Mouse (Mus musculus) liver, embryonic 14.5 days (tissue): ENCODE results near the gene BC037034. TPM values are rescaled to one million over a fixed set of nuclear protein-coding genes. Genes with fewer than 3 reads are reported as not detected.
A peak's percentile ranks its signal among the peaks of the same experiment; 100 is the strongest.

Source experiments
- ATAC-seq: fragments of 200-750 bp; cut with Nextera tagmentation; 2 replicates; pipeline ENCODE4 v1.8.0; 2017; ENCODE audit warnings: moderate number of reproducible peaks, mild to moderate bottlenecking, moderate library complexity; ENCODE audit not compliant: insufficient read depth
- DNase-seq, 3 experiments: peaks; one replicate each; pipeline ENCODE4 v3.0.0-alpha.2; 2012 to 2013; ENCODE audit warnings: low read depth in 3 of 3, low spot score in 3 of 3
- H3K27ac ChIP-seq: fragments of 300-500 bp; sonication (generic); 2 replicates; pipeline ENCODE4 v1.5.1; 2014; ENCODE audit warnings: moderate library complexity, mild to moderate bottlenecking, control low read depth, inconsistent platforms
- H3K27me3 ChIP-seq: fragments of 300-500 bp; sonication (generic); 2 replicates; pipeline ENCODE4 v1.6.1; 2014; ENCODE audit warnings: mild to moderate bottlenecking, low read length, moderate library complexity; ENCODE audit not compliant: control insufficient read depth, insufficient read depth
- H3K36me3 ChIP-seq: fragments of 300-500 bp; sonication (generic); replicated peaks from 2 replicates; pipeline ENCODE4 v1.6.1; 2014; ENCODE audit warnings: low read depth; ENCODE audit not compliant: control insufficient read depth, insufficient read depth
- H3K4me1 ChIP-seq, 2 experiments: fragments of 200-500 bp in 1 of 2; fragments of 300-500 bp in 1 of 2; sonication (generic) in 1 of 2; replicated peaks; 2 replicates each; pipeline ENCODE4 v1.6.1; 2012 to 2014; ENCODE audit warnings: antibody characterized with exemption in 1 of 2, inconsistent platforms in 1 of 2, low read length in 1 of 2; ENCODE audit not compliant: control insufficient read depth in 2 of 2, insufficient read depth in 2 of 2
- H3K4me2 ChIP-seq: fragments of 300-500 bp; sonication (generic); 2 replicates; pipeline ENCODE4 v1.6.1; 2014; ENCODE audit warnings: low read depth, mild to moderate bottlenecking, control low read depth, moderate library complexity
- H3K4me3 ChIP-seq, 2 experiments: fragments of 200-500 bp in 1 of 2; fragments of 300-500 bp in 1 of 2; sonication (generic) in 1 of 2; 2 replicates each; pipeline ENCODE4 v1.5.1; 2012 to 2014; ENCODE audit warnings: low read depth in 2 of 2, low read length in 2 of 2, mild to moderate bottlenecking in 2 of 2, control low read depth in 1 of 2, inconsistent platforms in 1 of 2, moderate library complexity in 1 of 2; ENCODE audit not compliant: insufficient read depth in 1 of 2
- H3K9ac ChIP-seq: fragments of 300-500 bp; sonication (generic); replicated peaks from 2 replicates; pipeline ENCODE4 v1.6.1; 2014; ENCODE audit warnings: mild to moderate bottlenecking, control low read depth, moderate library complexity
- H3K9me3 ChIP-seq: fragments of 300-500 bp; sonication (generic); 2 replicates; pipeline ENCODE4 v1.6.1; 2016; ENCODE audit warnings: low read length, mixed read lengths; ENCODE audit not compliant: control insufficient read depth
- CTCF ChIP-seq: IDR thresholded peaks from 2 replicates; pipeline ENCODE4 v1.5.1; 2016; ENCODE audit warnings: antibody characterized with exemption, low read depth, control low read depth
- EP300 ChIP-seq: IDR thresholded peaks from 2 replicates; pipeline ENCODE4 v1.6.1; 2016; ENCODE audit warnings: antibody characterized with exemption, low read depth
- WGBS: fragments of 180-500 bp; shearing (Covaris S2); extraction: QIAGEN DNeasy Blood & Tissue Kit; methylation state at CpG from one replicate; pipeline ENCODE4 v1.1.7; 2014; ENCODE audit not compliant: insufficient replicate concordance; 5-methylcytosine and 5-hydroxymethylcytosine counted together
- polyA plus RNA-seq, 2 experiments: library from polyadenylated mRNA; depleted of rRNA in 1 of 2; stranded (reverse) in 1 of 2; unstranded in 1 of 2; fragments of >200 nt; fragmentation: Nextera tagmentation in 1 of 2; extraction: Ambion mirVana in 1 of 2; gene quantifications; 2 replicates each; pipeline versions ENCODE4 v1.2.1 to v1.2.3; 2012 to 2014

BC037034 gene
- polyA plus RNA-seq, 2 experiments, result 1.9 to 22.4 TPM

DNA sequence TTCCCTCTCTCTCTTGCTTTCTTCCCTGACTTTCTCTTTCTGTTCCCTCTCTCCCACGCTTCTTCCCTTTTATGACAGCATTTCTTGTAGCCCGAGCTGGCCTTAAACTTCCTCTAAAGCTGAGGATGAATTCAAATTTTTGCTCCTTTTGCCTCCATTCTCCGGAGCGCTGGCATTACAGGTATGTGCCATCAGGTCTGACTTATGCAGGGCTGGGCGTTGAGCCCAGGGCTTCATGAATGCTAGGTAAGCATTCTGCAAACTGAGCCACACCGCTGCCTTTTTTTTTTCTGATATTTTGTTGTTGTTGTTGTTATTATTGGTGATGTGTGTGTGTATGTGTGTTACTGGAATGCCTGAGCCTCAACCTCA, 360 bp upstream of the BC037034 start:
- no peak for ATAC-seq
- no peaks in the 10 kb centered on the region for H3K9me3 ChIP-seq
- peak overlapping the region; percentile 93 for H3K9ac ChIP-seq
- WGBS, result 8% methylated on average over 6 of the region's 6 CpGs
- peak overlapping the region; percentile 84 to 86 for H3K4me3 ChIP-seq
- no peak for DNase-seq
- peaks cover 3% of the 10 kb centered on the region for H3K36me3 ChIP-seq
- no peaks in the 10 kb centered on the region for H3K27me3 ChIP-seq
- no peak for TF ChIP-seq CTCF
- TF ChIP-seq EP300, result no peak
- H3K4me2 ChIP-seq, result peak overlapping the region; percentile 89
- H3K27ac ChIP-seq, result no peak overlapping the region
- peaks cover 7 to 36% of the 10 kb centered on the region in 2 experiments for H3K4me1 ChIP-seq

DNA sequence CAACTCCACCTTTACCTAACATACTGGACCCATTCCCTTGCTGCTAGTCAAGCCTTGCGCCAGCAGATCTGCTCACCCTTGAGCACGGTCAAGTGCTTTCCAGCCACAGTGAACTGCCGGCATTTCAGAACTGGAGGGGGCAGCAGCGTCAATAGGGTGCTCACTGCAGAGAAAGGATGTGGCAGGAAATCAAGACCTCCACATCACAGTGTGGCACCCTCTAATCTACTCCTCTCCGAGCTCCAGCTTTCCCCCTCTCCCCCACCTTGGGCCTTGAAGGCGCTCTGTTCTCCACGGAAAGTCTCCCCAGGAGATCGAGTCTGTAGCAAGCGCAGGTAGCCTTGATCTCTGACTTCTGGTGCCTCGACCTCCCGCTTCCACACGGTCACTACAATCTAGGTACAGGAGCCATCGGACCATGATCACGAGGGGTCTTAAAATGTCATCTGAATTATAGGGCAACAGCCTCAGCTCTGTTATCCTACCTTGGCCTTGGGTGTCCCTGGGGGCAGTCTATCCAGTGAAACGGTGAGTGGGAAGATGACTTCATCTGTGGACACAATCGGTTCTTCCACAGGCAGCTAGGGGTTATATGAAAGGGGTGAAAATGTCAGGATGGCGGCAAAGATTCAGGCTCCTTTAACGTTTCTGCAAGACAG, 1.1 kb downstream of the BC037034 start:
- Histone ChIP-seq H3K36me3 (peaks cover 6% of the 10 kb centered on the region), H3K27me3 (no peaks in the 10 kb centered on the region)

DNA sequence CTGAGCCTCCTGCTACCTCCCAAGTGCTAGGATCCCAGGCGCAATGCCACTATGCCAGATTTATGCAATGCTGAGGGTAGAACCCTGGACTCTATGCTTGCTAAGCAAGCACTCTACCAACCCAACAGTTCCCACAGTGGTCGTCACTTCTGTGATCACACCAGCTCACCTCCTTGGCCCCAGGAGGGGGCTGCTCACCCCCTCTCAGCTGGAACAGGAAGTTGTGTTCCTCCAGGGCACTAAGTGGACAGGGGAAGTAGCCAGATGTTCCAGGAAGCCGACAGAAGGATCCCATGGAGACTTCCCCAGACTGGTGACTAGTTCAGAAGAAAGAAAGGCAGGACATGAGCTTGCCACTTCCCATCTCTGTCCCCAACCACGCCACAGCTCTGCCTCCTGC, 1.8 kb downstream of the BC037034 start:
- no peak for TF ChIP-seq CTCF
- Histone ChIP-seq H3K4me1 (peaks cover 14 to 42% of the 10 kb centered on the region in 2 experiments), H3K9ac (peak overlapping the region; percentile 93), H3K36me3 (peaks cover 6% of the 10 kb centered on the region), H3K27me3 (no peaks in the 10 kb centered on the region), H3K9me3 (no peaks in the 10 kb centered on the region), H3K4me3 (peak overlapping the region; percentile 84 to 86), H3K27ac (peak overlapping the region; percentile 16), H3K4me2 (peak overlapping the region; percentile 89)
- no peak for DNase-seq
- 28% methylated on average over 4 of the region's 4 CpGs for WGBS
- ATAC-seq, result no peak

More for the DNA sequence above, 1.1 kb downstream of the BC037034 start:
- peaks cover 14 to 39% of the 10 kb centered on the region in 2 experiments for H3K4me1 ChIP-seq
- ATAC-seq (no peak), DNase-seq (no peak)
- peak overlapping the region; percentile 30 for H3K27ac ChIP-seq
- peak overlapping the region; percentile 84 to 86 for H3K4me3 ChIP-seq
- H3K4me2 ChIP-seq, result peak overlapping the region; percentile 89
- WGBS, result 29% methylated on average over 18 of the region's 18 CpGs
- H3K9me3 ChIP-seq, result no peaks in the 10 kb centered on the region
- TF ChIP-seq EP300 (no peak), CTCF (peak; percentile 16; the same call in 1 of the 2 replicates)
- H3K9ac ChIP-seq, result peak overlapping the region; percentile 93

DNA sequence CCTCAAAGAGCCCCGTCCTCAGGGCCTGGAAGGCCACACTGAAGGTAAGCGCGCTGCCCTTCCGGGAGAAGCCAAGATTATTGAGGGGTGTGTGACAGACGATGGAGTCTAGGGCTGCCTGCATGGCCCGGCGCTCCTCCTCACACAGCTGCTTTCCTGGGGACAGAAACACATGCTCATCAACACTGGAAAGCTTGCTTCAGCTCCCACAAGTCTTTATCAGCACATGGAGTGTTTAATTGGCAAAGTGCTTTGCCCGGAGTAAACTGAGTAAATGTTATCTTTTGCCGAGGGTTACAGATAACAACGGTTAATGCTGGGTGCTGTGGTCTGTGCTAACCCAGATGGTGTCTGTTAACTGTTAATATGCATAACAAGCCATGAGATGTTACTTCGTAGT, 3.0 kb downstream of the BC037034 start:
- Histone ChIP-seq H3K36me3 (peaks cover 6% of the 10 kb centered on the region), H3K9ac (no peak overlapping the region; the same call in 1 of the 2 replicates), H3K4me2 (peak overlapping the region; percentile 89), H3K4me1 (peaks cover 14 to 46% of the 10 kb centered on the region in 2 experiments), H3K27ac (peak overlapping the region; percentile 6), H3K4me3 (peak overlapping the region in 1 of 2 experiments; percentile 23; a peak in 2 of 4 replicates), H3K27me3 (no peaks in the 10 kb centered on the region), H3K9me3 (no peaks in the 10 kb centered on the region)
- ATAC-seq (peak; percentile 62), DNase-seq (no peak)
- WGBS, result 18% methylated on average over 11 of the region's 11 CpGs
- TF ChIP-seq EP300, result peak; percentile 81
- TF ChIP-seq CTCF, result no peak

DNA sequence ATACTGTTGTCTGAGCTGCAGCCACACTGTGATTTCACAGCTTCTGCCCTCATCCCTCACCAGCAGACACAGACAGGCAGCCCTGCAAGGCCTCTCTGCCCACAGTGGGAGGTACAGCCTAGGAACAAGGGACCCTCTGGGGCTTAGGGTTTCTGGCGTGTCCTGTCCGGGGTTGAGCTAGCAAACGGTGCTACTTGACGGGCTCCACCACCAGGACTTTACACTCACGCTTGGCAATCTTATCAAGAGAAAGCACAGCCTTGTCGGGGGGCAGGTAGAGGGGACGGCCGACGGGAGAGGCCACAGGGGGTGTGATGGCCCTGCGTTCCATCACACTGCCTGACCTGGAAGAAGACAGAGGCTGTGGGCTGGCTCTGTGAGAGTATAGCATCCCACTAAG, 3.8 kb downstream of the BC037034 start:
- WGBS, result 12% methylated on average over 10 of the region's 10 CpGs
- TF ChIP-seq EP300 (no peak), CTCF (no peak)
- no peaks in the 10 kb centered on the region for H3K27me3 ChIP-seq
- H3K4me3 ChIP-seq, result peak overlapping the region in 1 of 2 experiments; percentile 23; a peak in 2 of 4 replicates
- ATAC-seq (no peak), DNase-seq (no peak)
- H3K9me3 ChIP-seq, result no peaks in the 10 kb centered on the region
- H3K4me2 ChIP-seq, result peak overlapping the region; percentile 89
- peaks cover 14 to 46% of the 10 kb centered on the region in 2 experiments for H3K4me1 ChIP-seq
- H3K9ac ChIP-seq, result no peak overlapping the region
- no peak overlapping the region for H3K27ac ChIP-seq
- H3K36me3 ChIP-seq, result peaks cover 6% of the 10 kb centered on the region
